Comparison of ENCODE assay signal across 12 mouse cellular contexts in genomic region chr5:38097501-38098093, GRCm38 (mm10). TPM values are rescaled to one million over a fixed set of nuclear protein-coding genes. Genes with fewer than 3 reads are reported as not detected.
DNase-seq lines count a peak whose midpoint lies in the region; ATAC-seq and TF ChIP-seq lines count a peak whose summit lies in the region.
"Had no signal": no experiment of that assay in that cellular context is flagged by ENCODE, and none has a peak within 500 bp of the region (broad histone marks: within the 10 kb centered on the region; RNA-seq: fewer than 3 reads in every experiment).

No protein-coding gene starts in this region.

- TF ChIP-seq POLR2A in MEL (IDR thresholded peaks at IDR 0.05; ENCODE audit: control insufficient read depth in 1 of 2, insufficient read depth in 1 of 2, low read depth in 1 of 2, low read length in 2 of 2, poor library complexity in 1 of 2) = no peak

- H3K27ac ChIP-seq in forebrain, embryonic 16.5 days (ENCODE audit: low read length) = no peak overlapping the region
- no peak overlapping the region for H3K27ac ChIP-seq in forebrain, embryonic 11.5 days (ENCODE audit: low read depth, low read length)
- no peak overlapping the region for H3K27ac ChIP-seq in liver, embryonic 14.5 days
- H3K27ac ChIP-seq in liver, embryonic 11.5 days (ENCODE audit: low read depth, low read length) = no peak overlapping the region
- H3K27ac ChIP-seq in MEL (ENCODE audit: control insufficient read depth, low read depth, low read length) = no peak overlapping the region
- no peak overlapping the region for H3K27ac ChIP-seq in embryonic facial prominence, embryonic 14.5 days (replicated peaks; ENCODE audit: low read depth, low read length)
- H3K27ac ChIP-seq: liver, embryonic 12.5 days had no signal

- H3K79me2 ChIP-seq in MEL (ENCODE audit: control insufficient read depth, insufficient read depth, low read length, poor library complexity) = no peaks in the 10 kb centered on the region

- H3K9me3 ChIP-seq in forebrain, embryonic 16.5 days (ENCODE audit: control insufficient read depth, low read length) = no peaks in the 10 kb centered on the region
- no peaks in the 10 kb centered on the region for H3K9me3 ChIP-seq in forebrain, embryonic 11.5 days (ENCODE audit: control insufficient read depth, low read length)
- H3K9me3 ChIP-seq in liver, embryonic 14.5 days (ENCODE audit: control insufficient read depth, low read length) = no peaks in the 10 kb centered on the region
- no peaks in the 10 kb centered on the region for H3K9me3 ChIP-seq in liver, embryonic 11.5 days (ENCODE audit: control insufficient read depth, low read length)
- H3K9me3 ChIP-seq in MEL (replicated peaks; ENCODE audit: insufficient read depth, low read length) = no peaks in the 10 kb centered on the region
- H3K9me3 ChIP-seq in embryonic facial prominence, embryonic 14.5 days (ENCODE audit: control insufficient read depth, low read length) = no peaks in the 10 kb centered on the region
- H3K9me3 ChIP-seq: heart, embryonic 12.5 days; liver, embryonic 12.5 days had no signal

- TF ChIP-seq EP300 in liver, embryonic 14.5 days (IDR thresholded peaks at IDR 0.05; ENCODE audit: low read depth) = no peak
- TF ChIP-seq EP300 in MEL (IDR thresholded peaks at IDR 0.05; ENCODE audit: low read depth in 1 of 2, low read length in 2 of 2) = no peak

- no peaks in the 10 kb centered on the region for H3K36me3 ChIP-seq in forebrain, embryonic 16.5 days (ENCODE audit: control insufficient read depth, insufficient read depth)
- H3K36me3 ChIP-seq in forebrain, embryonic 11.5 days (ENCODE audit: control insufficient read depth, insufficient read depth, low read length) = no peaks in the 10 kb centered on the region
- no peaks in the 10 kb centered on the region for H3K36me3 ChIP-seq in liver, embryonic 14.5 days (replicated peaks; ENCODE audit: control insufficient read depth, insufficient read depth, low read depth)
- no peaks in the 10 kb centered on the region for H3K36me3 ChIP-seq in liver, embryonic 11.5 days (ENCODE audit: control insufficient read depth, insufficient read depth, low read length)
- no peaks in the 10 kb centered on the region; a peak in 1 of 4 replicates for H3K36me3 ChIP-seq in MEL (ENCODE audit: control insufficient read depth in 1 of 2, insufficient read depth in 2 of 2, low read length in 2 of 2)
- H3K36me3 ChIP-seq in embryonic facial prominence, embryonic 14.5 days (ENCODE audit: control insufficient read depth, insufficient read depth, low read length) = no peaks in the 10 kb centered on the region
- H3K36me3 ChIP-seq: heart, embryonic 12.5 days; liver, embryonic 12.5 days had no signal

- 0 out of 2 replicates have a peak, but pooled peaks have one; percentile 38 for ATAC-seq in forebrain, embryonic 16.5 days
- no peak for ATAC-seq in forebrain, embryonic 11.5 days (replicated peaks; ENCODE audit: low FRiP score)
- no peak for ATAC-seq in liver, embryonic 14.5 days (ENCODE audit: insufficient read depth)
- ATAC-seq in liver, embryonic 11.5 days (replicated peaks; ENCODE audit: low FRiP score) = no peak
- ATAC-seq in embryonic facial prominence, embryonic 14.5 days (ENCODE audit: low read depth) = no peak
- ATAC-seq: liver, embryonic 12.5 days had no signal

- H3K4me1 ChIP-seq in forebrain, embryonic 16.5 days (replicated peaks; ENCODE audit: control insufficient read depth, insufficient read depth, low read length) = no peaks in the 10 kb centered on the region
- no peaks in the 10 kb centered on the region for H3K4me1 ChIP-seq in forebrain, embryonic 11.5 days (replicated peaks; ENCODE audit: control insufficient read depth, insufficient read depth, low read length)
- no peaks in the 10 kb centered on the region for H3K4me1 ChIP-seq in liver, embryonic 14.5 days (replicated peaks; ENCODE audit: control insufficient read depth in 2 of 2, insufficient read depth in 2 of 2, low read length in 1 of 2)
- H3K4me1 ChIP-seq in liver, embryonic 11.5 days (replicated peaks; ENCODE audit: control insufficient read depth, insufficient read depth, low read length) = no peaks in the 10 kb centered on the region
- no peaks in the 10 kb centered on the region for H3K4me1 ChIP-seq in MEL (ENCODE audit: control insufficient read depth in 1 of 2, insufficient read depth in 2 of 2, low read length in 2 of 2)
- H3K4me1 ChIP-seq in embryonic facial prominence, embryonic 14.5 days (ENCODE audit: control insufficient read depth, insufficient read depth, low read length) = no peaks in the 10 kb centered on the region
- H3K4me1 ChIP-seq: liver, embryonic 12.5 days had no signal

- H3K27me3 ChIP-seq in forebrain, embryonic 16.5 days (replicated peaks; ENCODE audit: control insufficient read depth, insufficient read depth, low read length) = no peaks in the 10 kb centered on the region
- H3K27me3 ChIP-seq in forebrain, embryonic 11.5 days (ENCODE audit: control insufficient read depth, insufficient read depth, low read length) = no peaks in the 10 kb centered on the region
- H3K27me3 ChIP-seq in liver, embryonic 14.5 days (ENCODE audit: control insufficient read depth, insufficient read depth, low read length) = no peaks in the 10 kb centered on the region
- no peaks in the 10 kb centered on the region for H3K27me3 ChIP-seq in liver, embryonic 11.5 days (replicated peaks; ENCODE audit: control insufficient read depth, insufficient read depth, low read length)
- H3K27me3 ChIP-seq in MEL (ENCODE audit: control insufficient read depth in 1 of 2, insufficient read depth in 2 of 2, low read length in 2 of 2) = no peaks in the 10 kb centered on the region
- H3K27me3 ChIP-seq in embryonic facial prominence, embryonic 14.5 days (replicated peaks; ENCODE audit: control insufficient read depth, insufficient read depth, low read length) = no peaks in the 10 kb centered on the region
- H3K27me3 ChIP-seq: heart, embryonic 12.5 days; liver, embryonic 12.5 days had no signal

- peak; percentile 23 for TF ChIP-seq RAD21 in MEL (IDR thresholded peaks at IDR 0.05; ENCODE audit: low read depth, low read length)

- no peak for DNase-seq in forebrain, embryonic 11.5 days (ENCODE audit: low spot score)
- DNase-seq in liver, embryonic 14.5 days (ENCODE audit: low read depth in 3 of 3, low spot score in 3 of 3) = no peak
- DNase-seq in liver, embryonic 11.5 days (ENCODE audit: low spot score) = no peak
- DNase-seq in MEL (ENCODE audit: low read depth, low spot score) = peak; percentile 30
- peak; percentile 49 for DNase-seq in embryonic facial prominence, embryonic 14.5 days (ENCODE audit: low spot score)
- DNase-seq in kidney, adult 18-20 months = no peak
- DNase-seq in layer of hippocampus, adult 11-12 months (ENCODE audit: low spot score) = no peak
- DNase-seq: kidney, postnatal 25 days had no signal

- WGBS in forebrain, embryonic 16.5 days = 71% methylated on average over 4 of the region's 4 CpGs
- 70% methylated on average over 4 of the region's 4 CpGs for WGBS in forebrain, embryonic 11.5 days
- 64% methylated on average over 4 of the region's 4 CpGs for WGBS in liver, embryonic 14.5 days (ENCODE audit: insufficient replicate concordance)
- WGBS in liver, embryonic 11.5 days = 77% methylated on average over 4 of the region's 4 CpGs
- 70% methylated on average over 4 of the region's 4 CpGs for WGBS in embryonic facial prominence, embryonic 14.5 days

- H3K4me2 ChIP-seq in forebrain, embryonic 16.5 days (ENCODE audit: low read length) = no peak overlapping the region
- no peak overlapping the region for H3K4me2 ChIP-seq in forebrain, embryonic 11.5 days (ENCODE audit: low read depth, low read length, severe bottlenecking)
- H3K4me2 ChIP-seq in liver, embryonic 14.5 days (ENCODE audit: low read depth) = no peak overlapping the region
- no peak overlapping the region for H3K4me2 ChIP-seq in liver, embryonic 11.5 days
- no peak overlapping the region for H3K4me2 ChIP-seq in embryonic facial prominence, embryonic 14.5 days (ENCODE audit: low read depth, low read length)
- H3K4me2 ChIP-seq: heart, embryonic 12.5 days; liver, embryonic 12.5 days had no signal

- TF ChIP-seq CTCF in liver, embryonic 14.5 days (IDR thresholded peaks at IDR 0.05; ENCODE audit: low read depth) = peak; percentile 15; the same call in 1 of the 2 replicates
- TF ChIP-seq CTCF in MEL (IDR thresholded peaks at IDR 0.05 in 2 of 3, conservative IDR thresholded peaks at IDR 0.05 in 1 of 3; ENCODE audit: control insufficient read depth in 1 of 3, insufficient read depth in 1 of 3, low read depth in 2 of 3, low read length in 3 of 3, poor library complexity in 1 of 3, severe bottlenecking in 1 of 3) = peak in 2 of 3 experiments; percentile 30 to 61; a peak in 3 of 6 replicates

- H3K4me3 ChIP-seq in forebrain, embryonic 16.5 days (replicated peaks; ENCODE audit: low read length) = no peak overlapping the region
- H3K4me3 ChIP-seq in forebrain, embryonic 11.5 days (ENCODE audit: low read depth, low read length) = no peak overlapping the region
- H3K4me3 ChIP-seq in liver, embryonic 14.5 days (ENCODE audit: insufficient read depth in 1 of 2, low read depth in 2 of 2, low read length in 2 of 2) = no peak overlapping the region
- H3K4me3 ChIP-seq in liver, embryonic 11.5 days (ENCODE audit: low read depth, low read length) = no peak overlapping the region
- no peak overlapping the region for H3K4me3 ChIP-seq in MEL (ENCODE audit: control insufficient read depth in 1 of 2, insufficient read depth in 1 of 2, low read depth in 2 of 2, low read length in 2 of 2)
- no peak overlapping the region for H3K4me3 ChIP-seq in embryonic facial prominence, embryonic 14.5 days (ENCODE audit: low read depth, low read length)
- H3K4me3 ChIP-seq: heart, embryonic 12.5 days; liver, embryonic 12.5 days; myocyte had no signal

- no peak overlapping the region for H3K9ac ChIP-seq in forebrain, embryonic 16.5 days (replicated peaks; ENCODE audit: low read depth, low read length)
- no peak overlapping the region for H3K9ac ChIP-seq in forebrain, embryonic 11.5 days (ENCODE audit: low read length)
- no peak overlapping the region for H3K9ac ChIP-seq in liver, embryonic 14.5 days (replicated peaks)
- H3K9ac ChIP-seq in liver, embryonic 11.5 days (ENCODE audit: low read depth, low read length) = no peak overlapping the region
- H3K9ac ChIP-seq in MEL (ENCODE audit: control insufficient read depth, low read depth, low read length, poor library complexity, severe bottlenecking) = no peak overlapping the region
- H3K9ac ChIP-seq in embryonic facial prominence, embryonic 14.5 days (ENCODE audit: low read depth, low read length) = no peak overlapping the region
- H3K9ac ChIP-seq: heart, embryonic 12.5 days; liver, embryonic 12.5 days had no signal

RNA-seq across cellular contexts. Expression of gene Stx18, which starts 59.1 kb away (rescaled TPM):
- 38.6 and 39.1 TPM in 2 replicates for polyA plus RNA-seq in forebrain, embryonic 16.5 days (2015; fragmentation: Nextera tagmentation; extraction: Ambion mirVana)
- polyA plus RNA-seq in forebrain, embryonic 11.5 days (2014; fragmentation: Nextera tagmentation; extraction: Ambion mirVana) = 47.8 and 53.5 TPM in 2 replicates
- polyA plus RNA-seq in liver, embryonic 14.5 days (2012; rRNA removed) = 6.4 and 8.0 TPM in 2 replicates
- polyA plus RNA-seq in liver, embryonic 14.5 days (2014; fragmentation: Nextera tagmentation; extraction: Ambion mirVana) = 12.6 and 14.7 TPM in 2 replicates
- polyA plus RNA-seq in liver, embryonic 11.5 days (2014; fragmentation: Nextera tagmentation; extraction: Ambion mirVana) = 29.5 and 30.1 TPM in 2 replicates
- 39.9 and 44.0 TPM in 2 replicates for total RNA-seq in MEL (2012; rRNA removed)
- polyA plus RNA-seq in MEL (2012; ENCODE audit: insufficient read depth in 1 of 2, insufficient read length in 2 of 2, low read depth in 1 of 2, low replicate concordance in 2 of 2, missing spikeins in 1 of 2) = 10 to 100 TPM in 1 of 2 experiments, not detected in 1; 44.4 TPM
- 43.9 and 45.8 TPM in 2 replicates for polyA plus RNA-seq in embryonic facial prominence, embryonic 14.5 days (2014; fragmentation: Nextera tagmentation; extraction: Ambion mirVana)

Comparison
In these comparisons a context has a peak if more than half of its experiments do, and no peak if none do; other contexts are left out.
1. DNase-seq: peak in MEL (single experiment) and embryonic facial prominence, embryonic 14.5 days (single experiment); none in forebrain, embryonic 11.5 days (single experiment), liver, embryonic 14.5 days (0 of 3), liver, embryonic 11.5 days (single experiment), kidney, adult 18-20 months (single experiment) and layer of hippocampus, adult 11-12 months (single experiment).